Mouse (Mus musculus) T-helper 17 cell (primary cell): ENCODE results near the gene Gm16867.
"Not testable (repeated sequence)": the region's sequence is repeated elsewhere in the genome, so short reads cannot be mapped to it uniquely, and the experiment has no call there.

ENCODE experiments used
- in situ Hi-C, 2 experiments: fragments of 300-600 bp; cut with MboI, MseI; formaldehyde crosslinking; loops; 1 replicate in 1 of 2; 2 replicates in 1 of 2; pipeline ENCODE4 v1.15.1; 2025; ENCODE audit warnings: high pct_unique_total_duplicates in 2 of 2

Gm16867 gene

DNA sequence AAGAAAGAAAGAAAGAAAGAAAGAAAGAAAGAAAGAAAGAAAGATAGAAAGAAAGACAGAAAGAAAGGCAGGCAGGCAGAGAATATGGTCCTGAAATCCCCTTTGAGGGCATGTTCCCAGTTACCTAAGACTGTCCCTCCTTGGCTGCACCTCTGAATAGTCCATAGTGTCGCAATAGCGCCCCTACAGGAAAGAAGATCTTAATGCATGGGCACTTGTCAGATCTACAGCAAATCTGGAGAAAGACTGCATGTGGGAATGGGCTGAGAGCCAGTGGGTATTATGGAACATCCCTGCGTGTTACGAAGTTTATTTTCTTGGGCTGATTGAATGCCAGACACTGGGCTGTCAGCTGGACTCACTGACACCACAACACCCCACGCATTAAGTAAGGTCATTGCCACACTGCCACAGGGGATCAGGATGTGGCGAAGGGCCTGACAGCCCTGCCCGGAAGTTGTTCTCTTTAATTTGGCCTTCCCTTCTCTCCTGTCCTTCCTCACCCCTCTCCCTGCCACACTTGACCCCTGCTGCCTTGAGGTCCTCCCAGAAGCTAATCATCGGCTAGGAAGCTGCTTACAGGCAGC, 32.9 kb downstream of the Gm16867 start:
- in situ Hi-C loops, result loop anchor here (5.0 kb wide), 2 partner anchors 218 to 222 kb away; no protein-coding TSS in a partner anchor

DNA sequence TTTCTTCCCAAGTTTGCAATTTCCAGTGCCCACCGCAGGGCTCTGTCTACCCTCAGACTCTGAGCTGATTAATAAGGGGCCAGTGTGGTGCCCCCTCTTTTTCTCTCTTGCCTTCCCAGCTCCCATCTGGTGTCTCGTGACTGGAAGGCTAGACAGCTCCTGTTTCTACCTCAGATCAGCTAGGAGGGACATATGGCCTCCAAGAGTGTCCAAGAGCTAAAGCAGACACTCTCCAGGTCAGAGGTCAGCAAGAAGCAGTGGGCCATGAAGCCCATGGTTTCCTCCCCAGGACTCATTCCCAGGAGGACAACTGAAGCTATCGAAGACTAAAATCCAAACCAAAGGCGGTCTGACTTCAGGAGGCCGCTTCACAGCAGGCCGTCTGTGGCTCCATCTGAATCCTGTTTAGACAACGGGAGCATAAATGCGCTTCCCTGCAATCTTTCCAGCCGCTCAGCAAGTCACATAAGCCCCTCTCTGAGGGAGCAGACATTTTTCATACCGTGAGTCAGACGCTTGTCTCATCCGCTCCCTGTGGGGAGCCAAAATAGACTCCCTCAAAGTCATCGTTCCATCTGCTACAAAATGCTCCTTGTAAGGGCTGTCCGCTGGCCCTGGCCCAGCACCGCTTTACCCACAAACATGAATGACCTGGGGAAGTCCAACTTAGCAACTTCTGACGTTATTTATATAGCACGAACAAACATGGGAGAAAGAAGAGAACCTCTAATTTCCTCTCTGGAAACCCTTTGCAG, 35.4 kb downstream of the Gm16867 start:
- in situ Hi-C loops, result not testable (repeated sequence)

- in situ Hi-C loops, result not testable (repeated sequence)
These were observed 38.7 kb downstream of the Gm16867 start for GRCm38 (mm10) chr14:69464465-69464864.

- in situ Hi-C loops, result not testable (repeated sequence)
These were observed 45.5 kb downstream of the Gm16867 start for GRCm38 (mm10) chr14:69457691-69458090.

GRCm38 (mm10) chr14:69454640-69455039, 48.5 kb downstream of the Gm16867 start:
- in situ Hi-C loops, result not testable (repeated sequence)

DNA sequence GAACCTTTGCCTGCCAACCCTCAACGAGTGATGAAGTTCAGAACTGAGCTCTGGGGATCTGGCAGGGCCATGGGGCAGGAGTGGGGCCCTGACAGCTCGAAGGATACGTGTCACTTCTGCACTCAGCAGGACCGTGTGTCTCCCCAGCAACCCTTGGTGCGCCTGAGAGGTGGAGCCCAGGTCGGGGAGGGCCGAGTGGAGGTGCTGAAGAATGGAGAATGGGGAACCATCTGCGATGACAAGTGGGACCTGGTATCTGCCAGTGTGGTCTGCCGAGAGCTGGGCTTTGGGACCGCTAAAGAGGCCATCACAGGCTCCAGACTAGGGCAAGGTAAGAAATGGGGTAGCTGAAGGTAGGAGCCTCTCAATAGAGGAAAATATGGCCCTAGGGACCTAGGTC, 54.3 kb downstream of the Gm16867 start:
- in situ Hi-C loops, result not testable (repeated sequence)

DNA sequence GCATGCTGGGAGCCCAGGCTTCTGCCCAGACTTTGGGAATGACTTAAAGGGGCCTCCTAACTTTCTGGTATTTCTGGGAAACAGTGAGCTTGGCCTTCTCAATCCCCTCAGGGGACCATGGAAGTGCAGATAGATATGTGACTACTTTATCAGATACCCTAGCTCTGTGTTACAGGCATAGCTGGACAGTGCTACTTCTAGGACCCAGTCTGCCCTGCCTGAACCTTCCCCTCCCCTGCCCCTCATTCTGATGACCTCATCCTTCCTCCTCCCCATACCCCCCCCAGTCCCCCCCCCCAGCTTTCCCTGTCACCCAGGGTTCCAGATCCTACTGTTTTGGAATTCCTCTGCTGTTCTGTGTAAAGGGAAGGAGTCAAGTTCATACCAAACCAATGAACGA, 56.2 kb downstream of the Gm16867 start:
- in situ Hi-C loops, result not testable (repeated sequence)

- in situ Hi-C loops, result not testable (repeated sequence)
These were observed 60.0 kb downstream of the Gm16867 start for GRCm38 (mm10) chr14:69443092-69443692.

- in situ Hi-C loops, result not testable (repeated sequence)
These were observed 62.2 kb downstream of the Gm16867 start for GRCm38 (mm10) chr14:69440955-69441354.

- in situ Hi-C loops, result not testable (repeated sequence)
These were observed 64.4 kb downstream of the Gm16867 start for GRCm38 (mm10) chr14:69438678-69439214.

DNA sequence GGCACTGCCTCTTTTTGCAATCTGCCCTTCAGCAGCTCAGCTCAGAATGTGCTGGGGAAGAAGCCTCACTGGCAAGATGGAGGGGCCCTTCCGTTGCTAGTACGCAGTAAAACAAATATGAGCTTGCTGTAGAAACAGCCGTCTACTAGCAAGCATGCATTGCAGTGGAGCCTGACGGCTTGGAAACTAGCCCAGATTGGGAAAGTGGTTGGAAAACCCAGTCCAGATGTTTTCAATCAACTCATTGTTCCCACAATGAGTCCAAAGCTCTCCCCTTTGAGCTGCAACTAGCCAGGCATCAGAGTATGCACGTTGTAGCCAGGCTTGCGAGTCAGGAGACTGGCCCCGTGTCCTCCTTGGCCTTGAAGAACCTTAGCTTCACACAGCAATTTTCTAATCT, 82.2 kb downstream of the Gm16867 start:
- in situ Hi-C loops, result not testable (repeated sequence)

DNA sequence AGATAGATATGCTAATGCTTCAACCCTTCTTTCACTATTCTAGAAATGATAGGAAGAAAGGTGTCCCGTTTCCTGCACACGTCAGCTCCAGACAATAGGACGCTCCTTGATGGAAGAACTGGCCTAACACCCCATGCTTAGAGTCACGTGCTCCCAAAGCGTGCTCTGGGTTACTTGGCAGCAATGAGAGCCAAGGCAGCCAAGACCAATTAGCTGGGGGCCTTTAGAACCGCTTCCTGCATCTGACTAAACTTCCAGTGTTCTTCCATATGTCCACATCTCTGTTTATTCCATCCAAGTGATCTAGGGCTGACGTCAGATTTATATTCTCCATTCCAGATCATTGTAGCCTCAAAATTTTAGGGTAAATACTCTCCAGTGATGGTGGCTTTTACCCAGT, 85.6 kb downstream of the Gm16867 start:
- in situ Hi-C loops, result not testable (repeated sequence)
